Mouse (Mus musculus) ES-Bruce4 (cell line): Measurements from ENCODE around the gene Adsl.

Source experiments
- CTCF ChIP-seq: IDR thresholded peaks from one replicate; pipeline ENCODE4 v1.8.1; 2011; ENCODE audit warnings: low read depth, low read length
- EP300 ChIP-seq: IDR thresholded peaks from 2 replicates; pipeline ENCODE4 v1.6.1; 2011; ENCODE audit warnings: low read depth, low read length; ENCODE audit not compliant: insufficient read depth

DNA sequence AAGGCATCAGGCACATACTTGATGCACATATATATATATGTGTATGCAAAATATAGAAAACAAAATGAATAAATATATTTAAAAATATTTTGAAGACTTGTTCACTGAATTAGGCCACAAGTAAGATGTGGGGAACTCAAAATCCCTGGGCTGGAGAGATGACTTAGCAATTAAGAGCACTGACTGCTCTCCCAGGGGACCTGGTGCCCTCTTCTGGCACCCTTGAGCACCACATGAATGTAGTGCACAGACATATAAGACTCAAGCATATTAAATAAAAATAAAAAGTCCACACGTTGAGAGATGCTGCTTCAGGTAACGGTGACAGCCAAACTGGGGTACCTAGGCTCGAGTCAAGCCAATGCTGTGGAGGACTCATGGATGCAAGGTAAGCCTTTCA is 2.4 kb upstream of the Adsl start:
- TF ChIP-seq EP300 = no peak
- TF ChIP-seq CTCF = peak; percentile 75
